Mouse (Mus musculus): Measurements from ENCODE around the gene Tmc8.

DNA sequence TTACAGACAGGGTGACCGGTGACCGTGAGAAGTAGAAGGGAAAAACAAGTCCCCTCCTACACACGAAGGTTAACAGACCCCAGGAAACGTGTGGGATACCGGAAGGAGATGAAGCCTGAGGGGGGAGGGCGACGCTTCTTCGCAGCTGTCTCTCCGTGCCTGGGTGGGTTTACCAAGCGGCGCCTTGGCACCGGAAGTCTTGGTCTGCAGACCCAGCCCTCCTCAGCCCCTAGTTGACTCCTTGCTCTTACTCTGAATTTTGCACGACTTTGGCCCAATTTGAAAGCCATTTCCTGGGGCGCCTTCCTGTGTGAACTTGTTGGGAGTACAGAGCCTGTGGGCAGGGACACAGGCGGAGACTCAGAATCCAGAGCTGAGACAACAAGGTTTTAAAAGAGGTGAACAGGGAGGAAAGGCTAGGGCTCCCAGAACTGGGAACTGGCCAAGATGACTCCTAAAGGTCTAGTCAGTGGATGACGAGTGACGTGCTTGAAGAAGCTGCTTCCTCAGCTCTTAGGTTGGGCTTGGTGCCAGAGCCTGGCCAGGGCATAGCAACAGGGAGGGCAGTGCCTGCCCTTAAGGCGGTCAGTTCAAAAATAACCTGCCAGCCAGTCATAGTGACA lies 566 bp upstream of the Tmc8 start:
- TF ChIP-seq CTCF (IDR thresholded peaks at IDR 0.05; ENCODE audit: low read depth), result no peak
- no peak for TF ChIP-seq EP300 (optimal IDR thresholded peaks at IDR 0.05)
